Mouse (Mus musculus) liver, embryonic 14.5 days (tissue): ENCODE measurements around the gene Trnau1ap. TPM values are rescaled to one million over a fixed set of nuclear protein-coding genes. Genes with fewer than 3 reads are reported as not detected.

Experiments
- ATAC-seq: fragments of 200-750 bp; cut with Nextera tagmentation; 2 replicates; pipeline ENCODE4 v1.8.0; 2017; ENCODE audit warnings: moderate number of reproducible peaks, mild to moderate bottlenecking, moderate library complexity; ENCODE audit not compliant: insufficient read depth
- DNase-seq, 3 experiments: peaks; one replicate each; pipeline ENCODE4 v3.0.0-alpha.2; 2012 to 2013; ENCODE audit warnings: low read depth in 3 of 3, low spot score in 3 of 3
- H3K27ac ChIP-seq: fragments of 300-500 bp; sonication (generic); 2 replicates; pipeline ENCODE4 v1.5.1; 2014; ENCODE audit warnings: moderate library complexity, mild to moderate bottlenecking, control low read depth, inconsistent platforms
- H3K27me3 ChIP-seq: fragments of 300-500 bp; sonication (generic); 2 replicates; pipeline ENCODE4 v1.6.1; 2014; ENCODE audit warnings: mild to moderate bottlenecking, low read length, moderate library complexity; ENCODE audit not compliant: control insufficient read depth, insufficient read depth
- H3K36me3 ChIP-seq: fragments of 300-500 bp; sonication (generic); replicated peaks from 2 replicates; pipeline ENCODE4 v1.6.1; 2014; ENCODE audit warnings: low read depth; ENCODE audit not compliant: control insufficient read depth, insufficient read depth
- H3K4me1 ChIP-seq, 2 experiments: fragments of 200-500 bp in 1 of 2; fragments of 300-500 bp in 1 of 2; sonication (generic) in 1 of 2; replicated peaks; 2 replicates each; pipeline ENCODE4 v1.6.1; 2012 to 2014; ENCODE audit warnings: antibody characterized with exemption in 1 of 2, inconsistent platforms in 1 of 2, low read length in 1 of 2; ENCODE audit not compliant: control insufficient read depth in 2 of 2, insufficient read depth in 2 of 2
- H3K4me2 ChIP-seq: fragments of 300-500 bp; sonication (generic); 2 replicates; pipeline ENCODE4 v1.6.1; 2014; ENCODE audit warnings: low read depth, mild to moderate bottlenecking, control low read depth, moderate library complexity
- H3K4me3 ChIP-seq, 2 experiments: fragments of 200-500 bp in 1 of 2; fragments of 300-500 bp in 1 of 2; sonication (generic) in 1 of 2; 2 replicates each; pipeline ENCODE4 v1.5.1; 2012 to 2014; ENCODE audit warnings: low read depth in 2 of 2, low read length in 2 of 2, mild to moderate bottlenecking in 2 of 2, control low read depth in 1 of 2, inconsistent platforms in 1 of 2, moderate library complexity in 1 of 2; ENCODE audit not compliant: insufficient read depth in 1 of 2
- H3K9ac ChIP-seq: fragments of 300-500 bp; sonication (generic); replicated peaks from 2 replicates; pipeline ENCODE4 v1.6.1; 2014; ENCODE audit warnings: mild to moderate bottlenecking, control low read depth, moderate library complexity
- H3K9me3 ChIP-seq: fragments of 300-500 bp; sonication (generic); 2 replicates; pipeline ENCODE4 v1.6.1; 2016; ENCODE audit warnings: low read length, mixed read lengths; ENCODE audit not compliant: control insufficient read depth
- CTCF ChIP-seq: IDR thresholded peaks from 2 replicates; pipeline ENCODE4 v1.5.1; 2016; ENCODE audit warnings: antibody characterized with exemption, low read depth, control low read depth
- EP300 ChIP-seq: IDR thresholded peaks from 2 replicates; pipeline ENCODE4 v1.6.1; 2016; ENCODE audit warnings: antibody characterized with exemption, low read depth
- WGBS: fragments of 180-500 bp; shearing (Covaris S2); extraction: QIAGEN DNeasy Blood & Tissue Kit; methylation state at CpG from one replicate; pipeline ENCODE4 v1.1.7; 2014; ENCODE audit not compliant: insufficient replicate concordance; 5-methylcytosine and 5-hydroxymethylcytosine counted together
- polyA plus RNA-seq, 2 experiments: library from polyadenylated mRNA; depleted of rRNA in 1 of 2; stranded (reverse) in 1 of 2; unstranded in 1 of 2; fragments of >200 nt; fragmentation: Nextera tagmentation in 1 of 2; extraction: Ambion mirVana in 1 of 2; gene quantifications; 2 replicates each; pipeline versions ENCODE4 v1.2.1 to v1.2.3; 2012 to 2014

The Trnau1ap gene
- polyA plus RNA-seq, 2 experiments: 8.8 to 36.6 TPM

DNA sequence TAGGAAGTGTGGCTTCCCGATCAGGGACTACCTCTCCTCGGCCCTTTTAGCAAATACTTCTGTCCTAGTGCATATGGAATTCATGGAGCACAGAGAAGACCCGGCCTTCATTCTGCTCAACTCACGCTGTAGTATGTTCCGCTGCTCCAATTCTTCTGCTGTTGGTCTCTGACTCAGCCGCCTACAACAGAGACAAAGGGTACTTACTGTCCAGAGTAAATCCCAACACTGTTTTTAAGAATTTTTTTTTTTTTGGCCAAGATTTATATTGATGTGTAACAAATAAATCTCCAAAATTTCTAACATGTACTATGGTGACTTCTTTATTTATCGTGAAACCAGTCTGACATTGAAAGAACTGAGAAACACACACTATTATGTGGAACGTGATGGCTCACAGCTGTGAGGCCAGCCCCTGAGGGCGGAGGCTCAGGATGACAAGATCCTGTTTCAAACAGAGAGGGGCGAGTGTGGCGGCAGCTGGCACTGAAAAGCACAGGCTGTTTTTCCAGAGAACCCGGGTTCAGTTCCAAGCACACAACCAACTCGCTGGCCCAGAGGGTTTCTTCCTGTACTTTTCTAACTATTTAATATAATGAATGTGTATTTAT lies 36.2 kb upstream of the Trnau1ap start:
- 86% methylated on average over 13 of the region's 13 CpGs for WGBS

DNA sequence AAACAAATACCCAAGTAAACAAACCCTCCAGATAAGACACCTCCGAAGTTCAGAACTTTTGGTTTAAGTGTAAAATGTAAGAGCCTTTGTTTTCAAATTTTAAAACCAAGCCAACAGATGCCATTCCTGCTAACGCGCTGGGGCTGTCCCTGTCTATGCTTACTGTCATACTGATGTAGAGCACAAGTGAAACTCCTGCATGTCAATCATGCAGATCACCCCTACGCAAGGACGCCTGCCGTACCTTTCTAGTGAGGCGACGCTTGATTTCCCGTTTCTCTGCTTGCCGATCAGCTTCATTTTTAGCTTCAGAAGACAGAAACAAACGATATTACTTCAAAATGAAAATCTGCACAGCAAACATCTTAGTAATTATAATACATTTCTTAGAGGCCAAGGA lies 34.1 kb upstream of the Trnau1ap start:
- Histone ChIP-seq H3K4me2 (no peak overlapping the region), H3K36me3 (peaks cover 51% of the 10 kb centered on the region), H3K9me3 (no peaks in the 10 kb centered on the region), H3K27me3 (no peaks in the 10 kb centered on the region), H3K27ac (no peak overlapping the region), H3K9ac (no peak overlapping the region), H3K4me3 (no peak overlapping the region), H3K4me1 (no peaks in the 10 kb centered on the region)
- TF ChIP-seq EP300 (no peak), CTCF (no peak)
- no peak for ATAC-seq
- DNase-seq: no peak
- WGBS: 89% methylated on average over 11 of the region's 11 CpGs

More for the DNA sequence above, 36.2 kb upstream of the Trnau1ap start:
- Histone ChIP-seq H3K9ac (no peak overlapping the region), H3K36me3 (peaks cover 58% of the 10 kb centered on the region), H3K27ac (no peak overlapping the region), H3K4me1 (no peaks in the 10 kb centered on the region), H3K4me3 (no peak overlapping the region), H3K4me2 (no peak overlapping the region), H3K27me3 (no peaks in the 10 kb centered on the region), H3K9me3 (no peaks in the 10 kb centered on the region)
- TF ChIP-seq EP300: no peak
- TF ChIP-seq CTCF: no peak
- ATAC-seq (no peak), DNase-seq (no peak)

DNA sequence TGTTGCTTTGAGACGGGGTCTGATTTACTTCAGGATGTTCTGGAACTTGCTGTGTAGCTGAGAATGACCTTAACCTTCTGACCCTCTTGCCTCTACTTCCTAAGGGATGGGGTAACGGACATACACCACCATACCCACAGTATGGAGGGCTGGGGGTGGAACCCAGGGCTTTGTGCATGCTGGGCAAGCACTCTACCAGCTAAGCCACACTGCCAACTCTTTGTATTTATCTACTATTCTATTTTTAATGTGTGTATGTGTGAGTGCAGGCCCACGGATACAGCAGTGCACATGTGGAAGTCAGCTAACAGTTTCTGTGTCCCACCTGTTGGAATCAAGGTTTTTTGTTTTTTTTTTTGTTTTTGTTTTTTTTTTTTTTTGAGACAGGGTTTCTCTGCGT lies 30.2 kb upstream of the Trnau1ap start:
- Histone ChIP-seq H3K4me3 (no peak overlapping the region), H3K9me3 (no peaks in the 10 kb centered on the region), H3K36me3 (peaks cover 43% of the 10 kb centered on the region), H3K27me3 (no peaks in the 10 kb centered on the region), H3K4me1 (peaks cover 19% of the 10 kb centered on the region in 2 experiments), H3K9ac (no peak overlapping the region), H3K4me2 (no peak overlapping the region), H3K27ac (no peak overlapping the region)
- TF ChIP-seq EP300 (no peak), CTCF (no peak)
- ATAC-seq (no peak), DNase-seq (no peak)
- WGBS: 83% methylated on average over 3 of the region's 4 CpGs

DNA sequence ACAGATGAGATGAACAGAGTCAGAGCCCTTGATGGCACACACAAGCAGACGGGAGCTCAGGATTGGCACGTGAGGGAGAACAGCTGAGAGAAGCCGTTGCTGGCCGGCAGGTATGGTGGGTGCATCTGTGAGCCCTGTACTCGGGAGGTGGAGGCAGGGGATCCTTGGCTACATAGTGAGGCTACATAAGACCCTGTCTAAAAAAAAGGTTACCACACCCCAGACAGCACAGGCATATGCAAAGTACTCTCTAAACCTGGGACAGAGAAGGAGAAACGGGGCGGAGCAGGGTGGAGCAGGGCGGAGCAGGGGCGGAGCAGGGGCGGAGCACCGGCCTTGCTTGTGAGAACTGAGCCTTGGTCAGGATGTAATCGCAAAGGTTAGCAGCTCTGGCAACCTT lies 26.8 kb upstream of the Trnau1ap start:
- Histone ChIP-seq H3K36me3 (peaks cover 30% of the 10 kb centered on the region), H3K4me3 (no peak overlapping the region), H3K4me1 (peaks cover 22 to 25% of the 10 kb centered on the region in 2 experiments), H3K27ac (peak overlapping the region; percentile 57), H3K9ac (peak overlapping the region; percentile 37), H3K4me2 (peak overlapping the region; percentile 53), H3K27me3 (no peaks in the 10 kb centered on the region), H3K9me3 (no peaks in the 10 kb centered on the region)
- no peak for TF ChIP-seq EP300
- no peak for TF ChIP-seq CTCF
- ATAC-seq: peak; percentile 76
- WGBS: 25% methylated on average over 12 of the region's 12 CpGs
- DNase-seq: peak in 1 of 3 experiments; percentile 81

DNA sequence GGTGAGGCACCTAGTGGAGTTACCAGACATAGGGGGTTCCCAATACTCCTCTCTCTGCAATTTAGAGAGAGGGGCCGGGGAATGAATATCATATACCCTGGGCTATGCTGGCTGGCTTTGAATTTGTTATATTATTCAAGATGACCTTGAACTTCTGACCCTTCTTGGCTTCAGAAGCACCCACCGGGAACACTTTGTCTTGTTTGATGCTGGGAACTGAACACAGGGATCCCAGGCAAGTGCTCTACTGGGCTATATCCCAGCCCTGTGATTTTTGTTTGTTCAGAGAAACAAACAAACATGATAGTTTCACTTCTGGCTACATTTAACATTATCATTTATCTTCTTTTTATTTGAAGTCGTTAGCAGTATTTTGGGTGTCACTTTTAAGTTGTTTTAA lies 26.1 kb upstream of the Trnau1ap start:
- Histone ChIP-seq H3K36me3 (peaks cover 35% of the 10 kb centered on the region), H3K4me1 (peaks cover 22 to 29% of the 10 kb centered on the region in 2 experiments), H3K4me2 (no peak overlapping the region), H3K9ac (no peak overlapping the region), H3K27ac (peak overlapping the region; percentile 57), H3K27me3 (no peaks in the 10 kb centered on the region), H3K9me3 (no peaks in the 10 kb centered on the region), H3K4me3 (no peak overlapping the region)
- ATAC-seq (no peak), DNase-seq (no peak)
- TF ChIP-seq EP300 (no peak), CTCF (no peak)
- WGBS: 79% methylated on average over 3 of the region's 3 CpGs
